Mouse (Mus musculus) heart, postnatal 0 days (tissue): Measurements from ENCODE around the gene Arhgap15. TPM values are rescaled to one million over a fixed set of nuclear protein-coding genes. Genes with fewer than 3 reads are reported as not detected.

Source experiments
- ATAC-seq: fragments of 200-750 bp; cut with Nextera tagmentation; 2 replicates; pipeline ENCODE4 v1.8.0; 2017; ENCODE audit warnings: low read depth, moderate number of reproducible peaks, moderate library complexity; ENCODE audit not compliant: insufficient read depth
- DNase-seq: peaks from one replicate; pipeline ENCODE4 v3.0.0-alpha.2; 2016; ENCODE audit warnings: low spot score
- H3K27ac ChIP-seq: fragments of 300-500 bp; sonication (generic); 2 replicates; pipeline ENCODE4 v1.5.1; 2014; ENCODE audit warnings: low read depth, mild to moderate bottlenecking
- H3K27me3 ChIP-seq: fragments of 300-500 bp; sonication (generic); 2 replicates; pipeline ENCODE4 v1.6.1; 2014; ENCODE audit warnings: low read length, mixed read lengths; ENCODE audit not compliant: control insufficient read depth, insufficient read depth
- H3K36me3 ChIP-seq: fragments of 300-500 bp; sonication (generic); replicated peaks from 2 replicates; pipeline ENCODE4 v1.6.1; 2014; ENCODE audit warnings: low read length, mixed read lengths; ENCODE audit not compliant: control insufficient read depth, insufficient read depth
- H3K4me1 ChIP-seq: fragments of 300-500 bp; sonication (generic); 2 replicates; pipeline ENCODE4 v1.6.1; 2014; ENCODE audit warnings: antibody characterized with exemption; ENCODE audit not compliant: control insufficient read depth, insufficient read depth
- H3K4me2 ChIP-seq: fragments of 300-500 bp; sonication (generic); 2 replicates; pipeline ENCODE4 v1.6.1; 2014; ENCODE audit warnings: low read depth, mild to moderate bottlenecking, low read length, moderate library complexity
- H3K4me3 ChIP-seq: fragments of 300-500 bp; sonication (generic); 2 replicates; pipeline ENCODE4 v1.5.1; 2014; ENCODE audit warnings: low read depth, low read length
- H3K9ac ChIP-seq: fragments of 300-500 bp; sonication (generic); replicated peaks from 2 replicates; pipeline ENCODE4 v1.6.1; 2014; ENCODE audit warnings: low read depth, low read length, mixed read lengths
- H3K9me3 ChIP-seq: fragments of 300-500 bp; sonication (generic); replicated peaks from 2 replicates; pipeline ENCODE4 v1.6.1; 2016; ENCODE audit warnings: low read length; ENCODE audit not compliant: control insufficient read depth
- CTCF ChIP-seq: IDR thresholded peaks from 2 replicates; pipeline ENCODE4 v1.5.1; 2016; ENCODE audit warnings: antibody characterized with exemption, control low read depth, low read depth
- EP300 ChIP-seq: IDR thresholded peaks from 2 replicates; pipeline ENCODE4 v1.6.1; 2016; ENCODE audit warnings: antibody characterized with exemption, low read depth
- WGBS: fragments of 180-500 bp; shearing (Covaris S2); extraction: QIAGEN DNeasy Blood & Tissue Kit; methylation state at CpG from one replicate; pipeline ENCODE4 v1.1.7; 2014; 5-methylcytosine and 5-hydroxymethylcytosine counted together
- polyA plus RNA-seq: library from polyadenylated mRNA; unstranded; fragments of >200 nt; fragmentation: Nextera tagmentation; extraction: Ambion mirVana; gene quantifications from 2 replicates; pipeline ENCODE4 v1.2.1, GENCODE M21; 2015
- total RNA-seq: library from RNA; depleted of rRNA; stranded (reverse); fragments of >200 nt; gene quantifications from 2 replicates; pipeline ENCODE4 v1.2.3, GENCODE M21; 2014; ENCODE audit warnings: low replicate concordance

Gene Arhgap15
- total and polyA plus RNA-seq, 2 experiments from 2014 or later, result 0.46 to 1.7 TPM

- no peak for DNase-seq
- no peak for ATAC-seq
- no peak for TF ChIP-seq EP300
- TF ChIP-seq CTCF, result no peak
Observed at GRCm38 (mm10) chr2:43791575-43791974, 43.0 kb downstream of the Arhgap15 start.

GRCm38 (mm10) chr2:43793105-43793504, 44.5 kb downstream of the Arhgap15 start:
- Histone ChIP-seq H3K36me3 (no peaks in the 10 kb centered on the region), H3K4me1 (no peaks in the 10 kb centered on the region), H3K4me3 (no peak overlapping the region), H3K4me2 (no peak overlapping the region), H3K9me3 (no peaks in the 10 kb centered on the region), H3K27ac (no peak overlapping the region), H3K27me3 (no peaks in the 10 kb centered on the region), H3K9ac (no peak overlapping the region)
- no peak for ATAC-seq
- 42% methylated on average over 3 of the region's 3 CpGs for WGBS
- no peak for DNase-seq
- TF ChIP-seq CTCF (no peak), EP300 (no peak)

More at GRCm38 (mm10) chr2:43791575-43791974, 43.0 kb downstream of the Arhgap15 start:
- Histone ChIP-seq H3K9me3 (no peaks in the 10 kb centered on the region), H3K27ac (no peak overlapping the region), H3K36me3 (no peaks in the 10 kb centered on the region), H3K27me3 (no peaks in the 10 kb centered on the region), H3K4me2 (no peak overlapping the region), H3K9ac (no peak overlapping the region), H3K4me3 (no peak overlapping the region), H3K4me1 (no peaks in the 10 kb centered on the region)
- WGBS, result 73% methylated on average over 6 of the region's 6 CpGs

GRCm38 (mm10) chr2:43794700-43795099, 46.1 kb downstream of the Arhgap15 start:
- no peaks in the 10 kb centered on the region for H3K9me3 ChIP-seq
- H3K9ac ChIP-seq, result no peak overlapping the region
- no peak for DNase-seq
- TF ChIP-seq EP300 (no peak), CTCF (no peak)
- no peak overlapping the region for H3K4me3 ChIP-seq
- H3K27ac ChIP-seq, result no peak overlapping the region
- no peaks in the 10 kb centered on the region for H3K36me3 ChIP-seq
- no peak for ATAC-seq
- no peaks in the 10 kb centered on the region for H3K27me3 ChIP-seq
- H3K4me1 ChIP-seq, result no peaks in the 10 kb centered on the region
- H3K4me2 ChIP-seq, result no peak overlapping the region
- 81% methylated on average over 5 of the region's 5 CpGs for WGBS

- WGBS, result 84% methylated on average over 4 of the region's 4 CpGs
- no peaks in the 10 kb centered on the region for H3K27me3 ChIP-seq
- H3K4me1 ChIP-seq, result no peaks in the 10 kb centered on the region
- no peaks in the 10 kb centered on the region for H3K36me3 ChIP-seq
- H3K9ac ChIP-seq, result no peak overlapping the region
- H3K4me3 ChIP-seq, result no peak overlapping the region
- no peak overlapping the region for H3K4me2 ChIP-seq
- H3K9me3 ChIP-seq, result no peaks in the 10 kb centered on the region
- no peak for DNase-seq
- no peak for TF ChIP-seq CTCF
- TF ChIP-seq EP300, result no peak
- no peak overlapping the region for H3K27ac ChIP-seq
- ATAC-seq, result no peak
Observed at GRCm38 (mm10) chr2:43796448-43796847, 47.8 kb downstream of the Arhgap15 start.

GRCm38 (mm10) chr2:43805960-43806744, 57.5 kb downstream of the Arhgap15 start:
- Histone ChIP-seq H3K27ac (no peak overlapping the region), H3K4me3 (no peak overlapping the region), H3K4me1 (no peaks in the 10 kb centered on the region), H3K36me3 (no peaks in the 10 kb centered on the region), H3K4me2 (no peak overlapping the region), H3K9me3 (no peaks in the 10 kb centered on the region), H3K27me3 (no peaks in the 10 kb centered on the region), H3K9ac (no peak overlapping the region)
- 63% methylated on average over 4 of the region's 4 CpGs for WGBS
- ATAC-seq (no peak), DNase-seq (no peak)
- no peak for TF ChIP-seq EP300
- no peak for TF ChIP-seq CTCF
